In the genomic region with DNA sequence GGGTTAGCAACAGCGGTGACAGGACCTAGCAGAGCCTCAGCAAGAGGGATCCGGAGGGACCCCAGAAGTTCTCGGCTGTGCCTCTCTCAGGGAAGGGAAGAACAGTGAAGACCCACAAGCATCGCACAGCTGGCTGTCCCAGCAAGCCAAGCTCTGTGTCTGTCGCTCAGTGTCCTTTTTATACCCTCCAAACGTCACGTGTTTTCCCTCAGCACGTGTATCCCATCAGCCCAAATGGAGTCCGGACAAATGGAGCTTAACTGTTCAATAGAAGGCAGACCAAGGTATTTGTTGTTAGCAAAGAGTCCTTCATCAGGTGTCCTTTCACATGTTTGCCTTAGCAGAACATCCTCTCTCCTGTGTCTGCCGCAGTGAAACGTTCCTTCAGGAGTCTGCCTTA, we compare ENCODE assay signal across 38 mouse cellular contexts. TPM values are rescaled to one million over a fixed set of nuclear protein-coding genes. Genes with fewer than 3 reads are reported as not detected.
"Had no signal": no experiment of that assay in that cellular context is flagged by ENCODE, and none has a peak within 500 bp of the region (broad histone marks: within the 10 kb centered on the region; RNA-seq: fewer than 3 reads in every experiment).

No protein-coding gene starts in this region.

- H3K4me1 ChIP-seq: hindbrain, embryonic 10.5 days; hindbrain, embryonic 12.5 days; hindbrain, embryonic 13.5 days; hindbrain, embryonic 15.5 days; kidney, embryonic 15.5 days had no signal

- H3K4me3 ChIP-seq: heart, embryonic 10.5 days; heart, embryonic 12.5 days; heart, embryonic 13.5 days; heart, embryonic 15.5 days; hindbrain, embryonic 10.5 days; hindbrain, embryonic 12.5 days; hindbrain, embryonic 13.5 days; hindbrain, embryonic 15.5 days; kidney, embryonic 15.5 days; layer of hippocampus, adult 2 months; left cerebral cortex, adult 2 months had no signal

- DNase-seq: heart, postnatal 10 days; heart, postnatal 14 days; heart, postnatal 36 days; heart, postnatal 4 days; kidney, adult 11 months; kidney, adult 18-20 months; kidney, adult 2 months; kidney, adult 8-10 months; kidney, adult 9 months; kidney, postnatal 10 days; kidney, postnatal 14 days; kidney, postnatal 25 days; kidney, postnatal 36 days; kidney, postnatal 4 days; layer of hippocampus, adult 9-11 months; layer of hippocampus, postnatal 36 days had no signal

- ATAC-seq: hindbrain, embryonic 16.5 days; hindbrain, postnatal 0 days; inflammation-experienced regulatory T-cells, adult 6 months; intestine, embryonic 16.5 days; intestine, postnatal 0 days had no signal

- H3K9me3 ChIP-seq: heart, embryonic 10.5 days; heart, embryonic 15.5 days; hindbrain, embryonic 10.5 days; hindbrain, embryonic 12.5 days; hindbrain, embryonic 13.5 days; hindbrain, embryonic 15.5 days; kidney, embryonic 15.5 days had no signal

- H3K4me2 ChIP-seq: heart, embryonic 11.5 days; heart, embryonic 12.5 days; heart, embryonic 13.5 days; heart, embryonic 15.5 days; hindbrain, embryonic 12.5 days; hindbrain, embryonic 13.5 days; hindbrain, embryonic 14.5 days; hindbrain, embryonic 15.5 days; kidney, embryonic 15.5 days had no signal

- H3K27me3 ChIP-seq: heart, embryonic 12.5 days; heart, embryonic 13.5 days; heart, embryonic 15.5 days; hindbrain, embryonic 12.5 days; hindbrain, embryonic 13.5 days; hindbrain, embryonic 15.5 days; kidney, embryonic 15.5 days had no signal

- H3K9ac ChIP-seq: heart, embryonic 12.5 days; heart, embryonic 13.5 days; heart, embryonic 15.5 days; hindbrain, embryonic 12.5 days; hindbrain, embryonic 13.5 days; hindbrain, embryonic 14.5 days; hindbrain, embryonic 15.5 days; kidney, embryonic 15.5 days had no signal

- H3K27ac ChIP-seq: heart, embryonic 10.5 days; heart, embryonic 13.5 days; heart, embryonic 15.5 days; hindbrain, embryonic 10.5 days; hindbrain, embryonic 12.5 days; hindbrain, embryonic 13.5 days; hindbrain, embryonic 14.5 days; hindbrain, embryonic 15.5 days; hindbrain, postnatal 0 days; kidney, embryonic 15.5 days; kidney, postnatal 0 days; layer of hippocampus, adult 2 months; left cerebral cortex, adult 2 months had no signal

- H3K36me3 ChIP-seq: heart, embryonic 10.5 days; heart, embryonic 12.5 days; heart, embryonic 15.5 days; hindbrain, embryonic 10.5 days; hindbrain, embryonic 12.5 days; hindbrain, embryonic 13.5 days; hindbrain, embryonic 15.5 days; kidney, embryonic 15.5 days had no signal

RNA-seq across cellular contexts. Expression of a gene that starts 42.7 kb away (rescaled TPM):
- polyA plus RNA-seq: hindbrain, embryonic 11.5 days; hindbrain, embryonic 12.5 days; hindbrain, embryonic 13.5 days; hindbrain, embryonic 16.5 days; inflammation-experienced regulatory T-cells, adult 6 months; kidney, embryonic 14.5 days; kidney, embryonic 15.5 days; kidney, embryonic 16.5 days; kidney, postnatal 0 days had no signal
